Mouse (Mus musculus) forebrain, embryonic 15.5 days (tissue): ENCODE results near the gene Gxylt1. TPM values are rescaled to one million over a fixed set of nuclear protein-coding genes. Genes with fewer than 3 reads are reported as not detected.

Experiments
- ATAC-seq: fragments of 200-750 bp; cut with Nextera tagmentation; replicated peaks from 2 replicates; pipeline ENCODE4 v1.8.0; 2017; ENCODE audit warnings: mild to moderate bottlenecking, moderate TSS enrichment, moderate library complexity
- H3K27ac ChIP-seq: fragments of 300-500 bp; sonication (generic); replicated peaks from 2 replicates; pipeline ENCODE4 v1.5.1; 2015; ENCODE audit warnings: mild to moderate bottlenecking, inconsistent platforms
- H3K27me3 ChIP-seq: fragments of 300-500 bp; sonication (generic); 2 replicates; pipeline ENCODE4 v1.6.1; 2015; ENCODE audit warnings: inconsistent platforms
- H3K36me3 ChIP-seq: fragments of 300-500 bp; sonication (generic); 2 replicates; pipeline ENCODE4 v1.6.1; 2015; ENCODE audit warnings: mild to moderate bottlenecking, inconsistent platforms
- H3K4me1 ChIP-seq: fragments of 300-500 bp; sonication (generic); 2 replicates; pipeline ENCODE4 v1.6.1; 2015; ENCODE audit warnings: inconsistent platforms
- H3K4me2 ChIP-seq: fragments of 300-500 bp; sonication (generic); replicated peaks from 2 replicates; pipeline ENCODE4 v1.6.1; 2015; ENCODE audit warnings: mild to moderate bottlenecking, inconsistent platforms
- H3K4me3 ChIP-seq: fragments of 300-500 bp; sonication (generic); 2 replicates; pipeline ENCODE4 v1.5.1; 2015; ENCODE audit warnings: mild to moderate bottlenecking, inconsistent platforms
- H3K9ac ChIP-seq: fragments of 300-500 bp; sonication (generic); replicated peaks from 2 replicates; pipeline ENCODE4 v1.6.1; 2015; ENCODE audit warnings: mild to moderate bottlenecking, inconsistent platforms
- H3K9me3 ChIP-seq: fragments of 300-500 bp; sonication (generic); 2 replicates; pipeline ENCODE4 v1.6.1; 2016; ENCODE audit warnings: inconsistent platforms
- WGBS: fragments of 180-500 bp; shearing (Covaris S2); methylation state at CpG from one replicate; pipeline ENCODE4 v1.1.7; 2015; ENCODE audit warnings: mixed read lengths; 5-methylcytosine and 5-hydroxymethylcytosine counted together
- polyA plus RNA-seq: library from polyadenylated mRNA; unstranded; fragments of >200 nt; fragmentation: Nextera tagmentation; extraction: Ambion mirVana; gene quantifications from 2 replicates; pipeline ENCODE4 v1.2.1, GENCODE M21; 2015

Gxylt1 gene
- polyA plus RNA-seq, 1 experiment from 2014 or later: 10.5 TPM

GRCm38 (mm10) chr15:93273788-93274678 is 946 bp downstream of the Gxylt1 start:
- ATAC-seq: no peak
- Histone ChIP-seq H3K4me3 (peak overlapping the region; percentile 81), H3K36me3 (no peaks in the 10 kb centered on the region), H3K27me3 (no peaks in the 10 kb centered on the region), H3K9me3 (no peaks in the 10 kb centered on the region), H3K27ac (peak overlapping the region; percentile 92), H3K4me2 (peak overlapping the region; percentile 90), H3K4me1 (peaks cover 29% of the 10 kb centered on the region), H3K9ac (peak overlapping the region; percentile 79)
- 41% methylated on average over 19 of the region's 19 CpGs for WGBS

GRCm38 (mm10) chr15:93272948-93273347 is 2.0 kb downstream of the Gxylt1 start:
- H3K4me3 ChIP-seq: no peak overlapping the region
- no peak overlapping the region for H3K27ac ChIP-seq
- peaks cover 29% of the 10 kb centered on the region for H3K4me1 ChIP-seq
- H3K4me2 ChIP-seq: no peak overlapping the region
- WGBS: 88% methylated on average over 9 of the region's 9 CpGs
- H3K36me3 ChIP-seq: no peaks in the 10 kb centered on the region
- H3K9ac ChIP-seq: no peak overlapping the region
- no peaks in the 10 kb centered on the region for H3K27me3 ChIP-seq
- ATAC-seq: no peak
- H3K9me3 ChIP-seq: no peaks in the 10 kb centered on the region

- H3K9me3 ChIP-seq: no peaks in the 10 kb centered on the region
- no peaks in the 10 kb centered on the region for H3K27me3 ChIP-seq
- no peak for ATAC-seq
- no peak overlapping the region for H3K9ac ChIP-seq
- no peak overlapping the region for H3K4me2 ChIP-seq
- 76% methylated on average over 9 of the region's 9 CpGs for WGBS
- H3K36me3 ChIP-seq: no peaks in the 10 kb centered on the region
- peaks cover 19% of the 10 kb centered on the region for H3K4me1 ChIP-seq
- no peak overlapping the region for H3K4me3 ChIP-seq
- H3K27ac ChIP-seq: no peak overlapping the region
These were observed 4.6 kb downstream of the Gxylt1 start for GRCm38 (mm10) chr15:93270289-93270855.

GRCm38 (mm10) chr15:93269572-93269971 is 5.4 kb downstream of the Gxylt1 start:
- Histone ChIP-seq H3K36me3 (no peaks in the 10 kb centered on the region), H3K4me3 (no peak overlapping the region), H3K9me3 (no peaks in the 10 kb centered on the region), H3K4me2 (no peak overlapping the region), H3K27me3 (no peaks in the 10 kb centered on the region), H3K9ac (no peak overlapping the region), H3K4me1 (peaks cover 19% of the 10 kb centered on the region), H3K27ac (no peak overlapping the region)
- 98% methylated on average over 7 of the region's 7 CpGs for WGBS
- ATAC-seq: no peak

GRCm38 (mm10) chr15:93268001-93268400 is 7.0 kb downstream of the Gxylt1 start:
- no peaks in the 10 kb centered on the region for H3K36me3 ChIP-seq
- H3K9ac ChIP-seq: no peak overlapping the region
- H3K27me3 ChIP-seq: no peaks in the 10 kb centered on the region
- H3K4me2 ChIP-seq: no peak overlapping the region
- WGBS: 94% methylated on average over 1 of the region's 1 CpGs
- no peak overlapping the region for H3K27ac ChIP-seq
- ATAC-seq: no peak
- peaks cover 7% of the 10 kb centered on the region for H3K4me1 ChIP-seq
- H3K4me3 ChIP-seq: no peak overlapping the region
- H3K9me3 ChIP-seq: no peaks in the 10 kb centered on the region

- no peaks in the 10 kb centered on the region for H3K27me3 ChIP-seq
- no peak for ATAC-seq
- WGBS: 81% methylated on average over 8 of the region's 8 CpGs
These were observed 7.5 kb downstream of the Gxylt1 start for GRCm38 (mm10) chr15:93267479-93267878.

GRCm38 (mm10) chr15:93266361-93266760 is 8.6 kb downstream of the Gxylt1 start:
- WGBS: 70% methylated on average over 16 of the region's 16 CpGs
- H3K9ac ChIP-seq: no peak overlapping the region
- ATAC-seq: no peak

More at GRCm38 (mm10) chr15:93267479-93267878, 7.5 kb downstream of the Gxylt1 start:
- Histone ChIP-seq H3K4me1 (peaks cover 2% of the 10 kb centered on the region; the same call in 1 of the 2 replicates), H3K36me3 (no peaks in the 10 kb centered on the region), H3K27ac (no peak overlapping the region), H3K9me3 (no peaks in the 10 kb centered on the region), H3K4me2 (no peak overlapping the region), H3K4me3 (no peak overlapping the region), H3K9ac (no peak overlapping the region)

GRCm38 (mm10) chr15:93265728-93266127 is 9.3 kb downstream of the Gxylt1 start:
- H3K27ac ChIP-seq: no peak overlapping the region
- WGBS: 53% methylated on average over 2 of the region's 2 CpGs
- no peaks in the 10 kb centered on the region for H3K9me3 ChIP-seq
- no peak overlapping the region for H3K9ac ChIP-seq
- H3K27me3 ChIP-seq: no peaks in the 10 kb centered on the region
- no peaks in the 10 kb centered on the region for H3K36me3 ChIP-seq
- ATAC-seq: no peak
- no peaks in the 10 kb centered on the region for H3K4me1 ChIP-seq
- no peak overlapping the region for H3K4me3 ChIP-seq
- H3K4me2 ChIP-seq: no peak overlapping the region

More at GRCm38 (mm10) chr15:93266361-93266760, 8.6 kb downstream of the Gxylt1 start:
- no peak overlapping the region for H3K4me3 ChIP-seq
- no peaks in the 10 kb centered on the region for H3K9me3 ChIP-seq
- no peaks in the 10 kb centered on the region for H3K36me3 ChIP-seq
- H3K4me1 ChIP-seq: no peaks in the 10 kb centered on the region
- no peaks in the 10 kb centered on the region for H3K27me3 ChIP-seq
- no peak overlapping the region for H3K27ac ChIP-seq
- H3K4me2 ChIP-seq: no peak overlapping the region

- ATAC-seq: no peak
- no peaks in the 10 kb centered on the region for H3K9me3 ChIP-seq
- H3K27ac ChIP-seq: no peak overlapping the region
- 79% methylated on average over 3 of the region's 3 CpGs for WGBS
- H3K36me3 ChIP-seq: no peaks in the 10 kb centered on the region
- no peak overlapping the region for H3K9ac ChIP-seq
- no peak overlapping the region for H3K4me2 ChIP-seq
- H3K27me3 ChIP-seq: no peaks in the 10 kb centered on the region
- H3K4me1 ChIP-seq: no peaks in the 10 kb centered on the region
- no peak overlapping the region for H3K4me3 ChIP-seq
These were observed 9.7 kb downstream of the Gxylt1 start for GRCm38 (mm10) chr15:93265231-93265630.

GRCm38 (mm10) chr15:93264221-93264620 is 10.8 kb downstream of the Gxylt1 start:
- H3K27me3 ChIP-seq: no peaks in the 10 kb centered on the region
- no peak for ATAC-seq
- H3K4me1 ChIP-seq: no peaks in the 10 kb centered on the region
- no peak overlapping the region for H3K27ac ChIP-seq
- H3K4me3 ChIP-seq: no peak overlapping the region
- H3K9ac ChIP-seq: no peak overlapping the region
- no peaks in the 10 kb centered on the region for H3K9me3 ChIP-seq
- H3K4me2 ChIP-seq: no peak overlapping the region
- H3K36me3 ChIP-seq: no peaks in the 10 kb centered on the region
- 89% methylated on average over 3 of the region's 3 CpGs for WGBS

GRCm38 (mm10) chr15:93263566-93263965 is 11.4 kb downstream of the Gxylt1 start:
- H3K9me3 ChIP-seq: no peaks in the 10 kb centered on the region
- no peak overlapping the region for H3K27ac ChIP-seq
- H3K27me3 ChIP-seq: no peaks in the 10 kb centered on the region
- no peak overlapping the region for H3K4me2 ChIP-seq
- 83% methylated on average over 7 of the region's 7 CpGs for WGBS
- H3K4me3 ChIP-seq: no peak overlapping the region
- no peak for ATAC-seq
- H3K36me3 ChIP-seq: no peaks in the 10 kb centered on the region
- no peak overlapping the region for H3K9ac ChIP-seq
- no peaks in the 10 kb centered on the region for H3K4me1 ChIP-seq

GRCm38 (mm10) chr15:93262818-93263217 is 12.2 kb downstream of the Gxylt1 start:
- H3K27me3 ChIP-seq: no peaks in the 10 kb centered on the region
- WGBS: 75% methylated on average over 5 of the region's 5 CpGs
- no peak for ATAC-seq
- H3K27ac ChIP-seq: no peak overlapping the region
- H3K36me3 ChIP-seq: peaks cover 3% of the 10 kb centered on the region; the same call in 1 of the 2 replicates
- no peak overlapping the region for H3K9ac ChIP-seq
- H3K9me3 ChIP-seq: no peaks in the 10 kb centered on the region
- H3K4me1 ChIP-seq: no peaks in the 10 kb centered on the region
- H3K4me3 ChIP-seq: no peak overlapping the region
- H3K4me2 ChIP-seq: no peak overlapping the region
